Mouse (Mus musculus) frontal cortex, adult (tissue): ENCODE data around the gene Rsph6a.

Experiments used
- ATAC-seq: cut with Nextera tagmentation; 2 replicates; pipeline ENCODE4 v1.9.2; 2017; ENCODE audit warnings: mild to moderate bottlenecking, moderate library complexity, mixed read lengths; ENCODE audit not compliant: low TSS enrichment

The Rsph6a gene

GRCm38 (mm10) chr7:19078732-19079131 lies 24.2 kb downstream of the Rsph6a start:
- no peak for ATAC-seq

- ATAC-seq: no peak
Observed at GRCm38 (mm10) chr7:19080451-19080950, 26.0 kb downstream of the Rsph6a start.

GRCm38 (mm10) chr7:19082171-19082570 lies 27.7 kb downstream of the Rsph6a start:
- no peak for ATAC-seq

GRCm38 (mm10) chr7:19083096-19083495 lies 28.6 kb downstream of the Rsph6a start:
- ATAC-seq: no peak

GRCm38 (mm10) chr7:19083701-19084100 lies 29.2 kb downstream of the Rsph6a start, which contains the start of gene Dmpk:
Dmpk (plus strand) TSS chr7:19083849.
- ATAC-seq: no peak

- no peak for ATAC-seq
Observed at GRCm38 (mm10) chr7:19084277-19084771, 29.8 kb downstream of the Rsph6a start.

- no peak for ATAC-seq
Observed at GRCm38 (mm10) chr7:19084921-19085473, 30.5 kb downstream of the Rsph6a start.

GRCm38 (mm10) chr7:19085495-19085894 lies 31.0 kb downstream of the Rsph6a start:
- no peak for ATAC-seq

GRCm38 (mm10) chr7:19086042-19086441 lies 31.6 kb downstream of the Rsph6a start:
- ATAC-seq: no peak

GRCm38 (mm10) chr7:19086760-19087159 lies 32.3 kb downstream of the Rsph6a start:
- no peak for ATAC-seq

GRCm38 (mm10) chr7:19088813-19089212 lies 34.3 kb downstream of the Rsph6a start:
- no peak for ATAC-seq

- ATAC-seq: no peak
Observed at GRCm38 (mm10) chr7:19091913-19092312, 37.4 kb downstream of the Rsph6a start.

- ATAC-seq: 0 out of 2 replicates have a peak, but pooled peaks have one; percentile 4
Observed at GRCm38 (mm10) chr7:19092381-19093173, 38.1 kb downstream of the Rsph6a start.

- peak; percentile 72 for ATAC-seq
Observed at GRCm38 (mm10) chr7:19093174-19093521, 38.7 kb downstream of the Rsph6a start.

GRCm38 (mm10) chr7:19093537-19094385 lies 39.3 kb downstream of the Rsph6a start:
- ATAC-seq: peak; percentile 32; the same call in 1 of the 2 replicates

- ATAC-seq: no peak
Observed at GRCm38 (mm10) chr7:19094471-19094825, 40.0 kb downstream of the Rsph6a start, which contains the start of gene Six5. Six5 (plus strand) TSS chr7:19094594.

GRCm38 (mm10) chr7:19094826-19095750 lies 40.6 kb downstream of the Rsph6a start:
- no peak for ATAC-seq

GRCm38 (mm10) chr7:19095751-19096110 lies 41.2 kb downstream of the Rsph6a start:
- no peak for ATAC-seq

- ATAC-seq: no peak
Observed at GRCm38 (mm10) chr7:19096421-19096976, 42.0 kb downstream of the Rsph6a start.

- no peak for ATAC-seq
Observed at GRCm38 (mm10) chr7:19097217-19097616, 42.7 kb downstream of the Rsph6a start.

GRCm38 (mm10) chr7:19097863-19098262 lies 43.4 kb downstream of the Rsph6a start:
- no peak for ATAC-seq
